Mouse (Mus musculus) liver, embryonic 14.5 days (tissue): ENCODE results near the gene Mbnl2. TPM values are rescaled to one million over a fixed set of nuclear protein-coding genes. Genes with fewer than 3 reads are reported as not detected.
A peak's percentile ranks its signal among the peaks of the same experiment; 100 is the strongest.

Experiments used
- ATAC-seq: fragments of 200-750 bp; cut with Nextera tagmentation; 2 replicates; pipeline ENCODE4 v1.8.0; 2017; ENCODE audit warnings: moderate number of reproducible peaks, mild to moderate bottlenecking, moderate library complexity; ENCODE audit not compliant: insufficient read depth
- DNase-seq, 3 experiments: peaks; one replicate each; pipeline ENCODE4 v3.0.0-alpha.2; 2012 to 2013; ENCODE audit warnings: low read depth in 3 of 3, low spot score in 3 of 3
- H3K27ac ChIP-seq: fragments of 300-500 bp; sonication (generic); 2 replicates; pipeline ENCODE4 v1.5.1; 2014; ENCODE audit warnings: moderate library complexity, mild to moderate bottlenecking, control low read depth, inconsistent platforms
- H3K27me3 ChIP-seq: fragments of 300-500 bp; sonication (generic); 2 replicates; pipeline ENCODE4 v1.6.1; 2014; ENCODE audit warnings: mild to moderate bottlenecking, low read length, moderate library complexity; ENCODE audit not compliant: control insufficient read depth, insufficient read depth
- H3K36me3 ChIP-seq: fragments of 300-500 bp; sonication (generic); replicated peaks from 2 replicates; pipeline ENCODE4 v1.6.1; 2014; ENCODE audit warnings: low read depth; ENCODE audit not compliant: control insufficient read depth, insufficient read depth
- H3K4me1 ChIP-seq, 2 experiments: fragments of 200-500 bp in 1 of 2; fragments of 300-500 bp in 1 of 2; sonication (generic) in 1 of 2; replicated peaks; 2 replicates each; pipeline ENCODE4 v1.6.1; 2012 to 2014; ENCODE audit warnings: antibody characterized with exemption in 1 of 2, inconsistent platforms in 1 of 2, low read length in 1 of 2; ENCODE audit not compliant: control insufficient read depth in 2 of 2, insufficient read depth in 2 of 2
- H3K4me2 ChIP-seq: fragments of 300-500 bp; sonication (generic); 2 replicates; pipeline ENCODE4 v1.6.1; 2014; ENCODE audit warnings: low read depth, mild to moderate bottlenecking, control low read depth, moderate library complexity
- H3K4me3 ChIP-seq, 2 experiments: fragments of 200-500 bp in 1 of 2; fragments of 300-500 bp in 1 of 2; sonication (generic) in 1 of 2; 2 replicates each; pipeline ENCODE4 v1.5.1; 2012 to 2014; ENCODE audit warnings: low read depth in 2 of 2, low read length in 2 of 2, mild to moderate bottlenecking in 2 of 2, control low read depth in 1 of 2, inconsistent platforms in 1 of 2, moderate library complexity in 1 of 2; ENCODE audit not compliant: insufficient read depth in 1 of 2
- H3K9ac ChIP-seq: fragments of 300-500 bp; sonication (generic); replicated peaks from 2 replicates; pipeline ENCODE4 v1.6.1; 2014; ENCODE audit warnings: mild to moderate bottlenecking, control low read depth, moderate library complexity
- H3K9me3 ChIP-seq: fragments of 300-500 bp; sonication (generic); 2 replicates; pipeline ENCODE4 v1.6.1; 2016; ENCODE audit warnings: low read length, mixed read lengths; ENCODE audit not compliant: control insufficient read depth
- CTCF ChIP-seq: IDR thresholded peaks from 2 replicates; pipeline ENCODE4 v1.5.1; 2016; ENCODE audit warnings: antibody characterized with exemption, low read depth, control low read depth
- EP300 ChIP-seq: IDR thresholded peaks from 2 replicates; pipeline ENCODE4 v1.6.1; 2016; ENCODE audit warnings: antibody characterized with exemption, low read depth
- WGBS: fragments of 180-500 bp; shearing (Covaris S2); extraction: QIAGEN DNeasy Blood & Tissue Kit; methylation state at CpG from one replicate; pipeline ENCODE4 v1.1.7; 2014; ENCODE audit not compliant: insufficient replicate concordance; 5-methylcytosine and 5-hydroxymethylcytosine counted together
- polyA plus RNA-seq, 2 experiments: library from polyadenylated mRNA; depleted of rRNA in 1 of 2; stranded (reverse) in 1 of 2; unstranded in 1 of 2; fragments of >200 nt; fragmentation: Nextera tagmentation in 1 of 2; extraction: Ambion mirVana in 1 of 2; gene quantifications; 2 replicates each; pipeline versions ENCODE4 v1.2.1 to v1.2.3; 2012 to 2014

The Mbnl2 gene
- polyA plus RNA-seq, 2 experiments = 6.5 to 13.5 TPM

- no peak for ATAC-seq
- Histone ChIP-seq H3K27ac (no peak overlapping the region), H3K9ac (no peak overlapping the region), H3K4me1 (peaks cover 0 to 5% of the 10 kb centered on the region in 2 experiments; a peak in 2 of 4 replicates), H3K4me3 (no peak overlapping the region), H3K9me3 (no peaks in the 10 kb centered on the region), H3K36me3 (no peaks in the 10 kb centered on the region), H3K27me3 (no peaks in the 10 kb centered on the region), H3K4me2 (no peak overlapping the region)
- TF ChIP-seq EP300 (no peak), CTCF (no peak)
- WGBS = 35% methylated on average over 5 of the region's 5 CpGs
- DNase-seq = no peak
Measured at GRCm38 (mm10) chr14:120382179-120382578, 106.7 kb downstream of the Mbnl2 start.

- peaks cover 0 to 6% of the 10 kb centered on the region in 2 experiments; a peak in 2 of 4 replicates for H3K4me1 ChIP-seq
- WGBS = 74% methylated on average over 11 of the region's 11 CpGs
- H3K27ac ChIP-seq = no peak overlapping the region
Measured at GRCm38 (mm10) chr14:120383186-120383851, 107.8 kb downstream of the Mbnl2 start.

GRCm38 (mm10) chr14:120384615-120385014 is 109.1 kb downstream of the Mbnl2 start:
- H3K27me3 ChIP-seq = no peaks in the 10 kb centered on the region
- H3K4me1 ChIP-seq = peaks cover 0 to 3% of the 10 kb centered on the region in 2 experiments; a peak in 1 of 4 replicates
- H3K36me3 ChIP-seq = no peaks in the 10 kb centered on the region
- DNase-seq (no peak), ATAC-seq (no peak)
- H3K9ac ChIP-seq = no peak overlapping the region
- no peak for TF ChIP-seq EP300
- no peak for TF ChIP-seq CTCF
- no peaks in the 10 kb centered on the region for H3K9me3 ChIP-seq
- no peak overlapping the region for H3K4me3 ChIP-seq
- WGBS = 73% methylated on average over 5 of the region's 5 CpGs
- no peak overlapping the region for H3K27ac ChIP-seq
- no peak overlapping the region for H3K4me2 ChIP-seq

More at GRCm38 (mm10) chr14:120383186-120383851, 107.8 kb downstream of the Mbnl2 start:
- Histone ChIP-seq H3K9me3 (no peaks in the 10 kb centered on the region), H3K4me2 (no peak overlapping the region), H3K27me3 (no peaks in the 10 kb centered on the region), H3K9ac (no peak overlapping the region), H3K4me3 (no peak overlapping the region), H3K36me3 (no peaks in the 10 kb centered on the region)
- no peak for ATAC-seq
- DNase-seq = no peak
- TF ChIP-seq CTCF = no peak
- TF ChIP-seq EP300 = no peak

GRCm38 (mm10) chr14:120387293-120387692 is 111.8 kb downstream of the Mbnl2 start:
- H3K9ac ChIP-seq = no peak overlapping the region
- ATAC-seq (no peak), DNase-seq (no peak)
- H3K4me2 ChIP-seq = no peak overlapping the region
- 45% methylated on average over 4 of the region's 4 CpGs for WGBS
- TF ChIP-seq CTCF = no peak
- no peak for TF ChIP-seq EP300
- H3K36me3 ChIP-seq = 0 out of 2 replicates have a peak, but pooled peaks cover 2% of the 10 kb centered on the region
- no peaks in the 10 kb centered on the region for H3K9me3 ChIP-seq
- H3K27me3 ChIP-seq = no peaks in the 10 kb centered on the region
- 0 out of 4 replicates have a peak, but pooled peaks cover 0 to 3% of the 10 kb centered on the region in 2 experiments for H3K4me1 ChIP-seq
- no peak overlapping the region for H3K27ac ChIP-seq
- no peak overlapping the region for H3K4me3 ChIP-seq

GRCm38 (mm10) chr14:120388818-120389691 is 113.6 kb downstream of the Mbnl2 start:
- ATAC-seq (no peak), DNase-seq (no peak)
- H3K27ac ChIP-seq = no peak overlapping the region
- no peaks in the 10 kb centered on the region for H3K27me3 ChIP-seq
- peak overlapping the region in 1 of 2 experiments; percentile 12; a peak in 1 of 4 replicates for H3K4me3 ChIP-seq
- H3K4me2 ChIP-seq = peak overlapping the region; percentile 36; the same call in 1 of the 2 replicates
- H3K4me1 ChIP-seq = 0 out of 4 replicates have a peak, but pooled peaks cover 0 to 3% of the 10 kb centered on the region in 2 experiments
- H3K9ac ChIP-seq = no peak overlapping the region
- H3K36me3 ChIP-seq = 0 out of 2 replicates have a peak, but pooled peaks cover 2% of the 10 kb centered on the region
- 56% methylated on average over 38 of the region's 38 CpGs for WGBS
- no peak for TF ChIP-seq EP300
- no peak for TF ChIP-seq CTCF
- H3K9me3 ChIP-seq = no peaks in the 10 kb centered on the region
